Mouse (Mus musculus) heart, postnatal 0 days (tissue): ENCODE results near the gene Fcamr.

Experiments used
- CTCF ChIP-seq: IDR thresholded peaks from 2 replicates; pipeline ENCODE4 v1.5.1; 2016; ENCODE audit warnings: antibody characterized with exemption, control low read depth, low read depth
- EP300 ChIP-seq: IDR thresholded peaks from 2 replicates; pipeline ENCODE4 v1.6.1; 2016; ENCODE audit warnings: antibody characterized with exemption, low read depth

- TF ChIP-seq CTCF (no peak), EP300 (no peak)
Observed at GRCm38 (mm10) chr1:130841621-130842020, 40.9 kb downstream of the Fcamr start.
